Mouse (Mus musculus): ENCODE measurements around the gene Chkb.
A peak's percentile ranks its signal among the peaks of the same experiment; 100 is the strongest.

Chkb gene

DNA sequence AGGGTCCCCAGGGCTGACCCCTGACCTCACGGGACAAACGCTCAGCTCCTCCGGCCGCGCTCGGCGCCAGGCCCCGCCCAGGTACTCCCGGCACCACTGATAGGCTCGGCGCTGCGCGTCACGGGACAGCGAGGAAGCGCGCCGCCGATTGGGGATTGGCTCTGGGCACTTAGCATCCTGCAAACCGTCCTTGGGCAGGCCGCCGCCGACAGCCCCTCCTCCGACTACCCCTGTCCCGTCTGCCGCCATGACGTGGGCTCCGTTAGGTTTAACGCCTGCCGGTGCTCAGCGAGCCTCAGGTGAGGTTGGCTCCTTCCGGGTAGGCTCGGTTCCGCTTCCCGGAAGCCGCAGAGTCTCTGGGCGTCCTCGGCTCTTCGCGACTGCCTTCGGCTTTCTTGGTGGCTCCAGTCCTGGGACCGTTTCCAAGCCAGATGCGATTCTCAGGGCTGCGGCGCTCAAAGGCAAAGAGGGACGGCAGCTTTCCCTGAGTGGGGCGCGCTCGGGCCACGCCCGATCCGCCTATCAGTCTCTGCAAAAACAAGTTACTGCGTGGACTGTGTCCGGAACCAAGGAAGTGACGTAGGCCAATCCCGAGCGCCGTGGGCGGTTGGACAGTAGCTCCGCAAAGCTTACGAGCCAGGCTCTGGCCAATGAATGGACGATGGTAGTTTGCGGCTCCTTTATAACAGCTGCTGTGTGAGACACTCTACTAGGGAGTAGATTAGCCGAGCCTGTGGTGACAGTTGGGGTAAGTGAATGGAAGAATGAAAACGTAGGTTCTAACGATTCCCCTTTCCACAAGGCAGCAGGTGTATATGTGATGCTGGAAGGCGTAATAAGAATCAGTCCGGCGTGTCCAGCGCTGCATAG is at the start of gene Chkb, which contains the start of the genes C730034F03Rik and Gm44502:
Gene Chkb, minus strand, starts transcription at position 557 of the 870 bp plus-strand sequence.
Gene C730034F03Rik, plus strand, starts transcription at position 238 of the 870 bp plus-strand sequence.
Gene Gm44502, minus strand, starts transcription at position 345 of the 870 bp plus-strand sequence.
- peak; percentile 94 for DNase-seq (ENCODE audit: low spot score)

DNA sequence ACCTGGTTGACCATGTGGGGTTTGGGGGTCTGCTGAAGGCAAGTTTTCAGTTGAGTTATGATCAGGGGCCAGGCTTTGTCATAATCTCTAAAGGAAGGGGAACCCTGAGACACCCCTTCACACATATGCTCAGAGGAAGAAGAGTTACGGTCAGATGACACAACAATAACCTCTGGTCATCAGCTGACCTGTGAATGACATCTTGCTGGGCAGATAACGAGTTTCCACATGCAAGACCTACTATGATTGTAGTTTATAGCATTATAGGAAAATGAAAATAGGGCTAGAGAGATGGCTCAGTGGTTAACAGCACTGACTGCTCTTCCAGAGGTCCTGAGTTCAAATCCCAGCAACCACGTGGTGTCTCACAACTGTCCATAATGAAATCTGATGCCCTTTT is 48.9 kb upstream of the Chkb start:
- DNase-seq (ENCODE audit: low spot score) = no peak

DNA sequence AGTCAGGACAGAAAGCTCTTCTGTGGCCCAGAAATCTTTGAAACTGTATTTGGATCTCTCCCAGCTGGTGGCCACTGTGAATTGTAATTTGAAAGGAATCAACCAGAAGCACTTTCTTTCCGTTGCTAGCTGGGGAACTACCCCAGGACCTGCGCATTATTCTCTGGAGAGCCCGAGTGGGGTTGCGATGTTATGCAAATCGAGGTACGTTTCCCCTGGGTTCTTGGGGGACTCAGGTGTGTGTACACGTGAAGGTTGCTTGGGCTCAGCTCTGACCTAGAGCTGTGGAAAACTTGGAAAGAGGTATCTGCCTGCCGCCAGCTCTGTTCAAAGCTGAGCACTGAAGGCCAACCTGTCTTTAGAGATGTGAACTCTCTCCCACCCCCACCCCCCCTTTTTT is 48.1 kb upstream of the Chkb start:
- DNase-seq (ENCODE audit: low spot score) = no peak

DNA sequence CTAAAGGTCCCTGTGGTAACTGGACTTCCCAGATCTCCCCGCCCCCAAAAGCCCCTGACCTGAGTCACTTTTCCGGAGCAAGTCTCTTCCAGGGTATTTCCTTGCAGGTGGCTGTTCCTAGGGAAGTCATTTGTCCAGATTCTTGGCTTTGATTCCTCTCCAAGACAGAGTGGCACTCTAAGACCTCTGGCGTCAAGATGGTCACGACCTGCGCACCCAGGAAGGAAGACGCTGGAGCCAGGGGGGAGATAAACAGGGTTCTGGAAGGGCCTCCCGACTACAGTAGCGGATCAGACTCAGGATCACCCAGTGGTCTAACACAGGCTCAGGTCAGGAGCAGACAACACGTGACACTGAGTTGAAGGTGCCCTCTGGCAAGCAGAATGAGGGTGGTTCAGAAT is 47.4 kb upstream of the Chkb start, which contains the start of gene Arsa:
Gene Arsa, minus strand, starts transcription at position 335 of the 401 bp plus-strand sequence.
- peak; percentile 38 for DNase-seq (ENCODE audit: low spot score)

DNA sequence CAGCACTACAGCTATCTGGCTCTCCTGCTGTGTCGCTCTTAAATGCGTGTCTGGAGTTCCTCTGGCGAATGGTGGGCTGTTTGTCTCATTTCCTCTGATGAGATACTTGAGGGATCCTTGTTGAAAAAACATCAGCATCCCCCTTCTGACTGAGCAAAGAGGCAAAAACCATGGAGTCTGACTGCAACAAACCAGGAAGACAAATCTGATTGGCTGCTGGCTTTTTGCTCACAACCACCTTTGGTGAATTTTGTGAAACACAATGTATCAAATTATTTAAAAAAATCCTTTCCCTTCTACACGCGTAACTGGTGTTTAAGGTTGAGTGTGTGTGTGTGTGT is 46.7 kb upstream of the Chkb start:
- no peak for DNase-seq (ENCODE audit: low spot score)

DNA sequence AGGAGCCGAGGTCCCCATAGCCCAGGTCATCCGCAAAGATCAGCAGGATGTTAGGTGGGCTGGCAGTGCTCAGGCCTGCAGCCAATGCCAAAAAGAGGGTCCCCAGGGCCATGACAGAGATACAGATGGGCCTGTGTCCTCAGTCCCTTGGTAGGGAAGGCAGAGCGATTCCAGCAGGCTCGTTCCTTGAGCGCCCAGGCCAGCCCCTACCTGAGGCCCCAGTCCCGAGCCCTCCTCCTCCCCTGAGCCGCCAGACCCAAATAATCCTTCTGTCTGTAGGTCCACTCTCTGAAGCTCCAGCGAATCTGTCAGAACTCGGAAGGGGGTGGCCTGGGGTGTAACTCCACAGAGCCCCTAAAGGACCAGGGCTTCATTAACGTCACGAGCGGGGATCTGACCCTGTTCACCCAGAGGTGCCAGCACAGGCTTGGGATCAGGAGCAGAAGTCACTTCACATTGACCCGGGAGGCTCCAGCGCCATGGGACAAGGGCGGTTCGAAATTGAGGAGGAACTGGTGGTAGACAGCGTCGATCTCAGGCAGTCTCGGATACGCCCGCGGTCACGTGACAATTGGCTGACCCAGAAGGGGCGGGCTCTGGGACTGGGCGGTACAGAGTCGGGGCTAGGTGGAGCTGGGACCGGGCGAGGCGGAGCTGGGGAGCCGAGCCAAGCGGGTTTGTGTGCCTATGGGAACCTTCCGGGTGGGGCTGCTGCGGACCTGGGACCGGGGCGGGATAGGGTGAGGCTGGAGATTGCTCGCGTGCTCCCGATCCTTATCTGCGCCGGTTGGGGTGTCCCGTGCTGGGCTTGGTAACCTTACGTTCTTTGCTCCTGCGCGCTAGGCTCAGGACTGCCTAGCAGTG is 46.1 kb upstream of the Chkb start:
- peak; percentile 97 for DNase-seq (ENCODE audit: low spot score)

DNA sequence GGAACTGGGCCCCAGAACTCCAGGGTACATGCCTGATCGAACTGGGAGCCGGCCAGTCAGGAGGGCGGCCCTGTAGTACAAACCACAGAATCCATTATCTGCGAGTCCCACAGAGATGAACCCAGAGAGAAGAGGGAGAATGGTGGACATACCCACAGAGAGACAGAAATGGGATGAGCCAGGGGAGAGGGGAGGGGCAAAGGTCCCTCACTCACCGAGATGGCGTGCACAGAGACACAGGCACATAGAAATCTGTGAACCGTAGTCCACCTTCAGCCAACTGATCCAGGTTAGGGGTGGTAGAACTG is 45.5 kb upstream of the Chkb start:
- no peak for DNase-seq (ENCODE audit: low spot score)

DNA sequence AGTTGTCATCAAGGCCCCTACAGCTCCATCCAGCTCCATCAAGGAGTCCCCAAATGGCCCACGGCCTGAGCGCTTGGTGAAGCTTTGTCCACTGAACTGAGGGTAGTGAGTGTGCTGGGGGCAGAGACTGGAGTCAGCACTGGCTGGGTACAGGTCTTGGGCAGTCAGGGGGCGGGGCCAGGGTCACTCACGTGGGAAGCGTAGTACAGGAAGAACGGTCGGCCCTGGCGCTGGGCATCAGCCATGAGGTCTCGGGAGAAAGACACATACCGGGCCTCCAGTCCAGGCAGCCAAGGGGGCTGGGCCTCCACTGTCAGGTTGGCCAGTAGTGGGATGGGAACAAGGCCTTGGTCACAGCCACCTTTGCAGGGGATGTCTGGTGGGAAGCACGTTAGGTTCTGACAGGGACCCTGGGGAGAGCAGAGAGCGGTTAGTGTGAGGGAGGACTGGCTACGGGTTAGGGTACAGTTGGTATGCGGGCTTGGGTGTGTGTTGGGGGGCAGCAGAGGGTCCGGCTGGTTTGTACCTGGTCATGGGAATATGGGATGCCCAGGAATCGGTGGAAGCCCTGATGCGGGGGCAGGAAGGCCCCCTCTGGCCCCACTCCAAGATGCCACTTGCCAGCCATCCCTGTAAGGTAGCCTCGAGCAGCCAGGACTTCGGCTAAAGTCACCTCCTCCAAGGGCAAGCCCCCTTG is 45.0 kb upstream of the Chkb start:
- DNase-seq (ENCODE audit: low spot score) = no peak

DNA sequence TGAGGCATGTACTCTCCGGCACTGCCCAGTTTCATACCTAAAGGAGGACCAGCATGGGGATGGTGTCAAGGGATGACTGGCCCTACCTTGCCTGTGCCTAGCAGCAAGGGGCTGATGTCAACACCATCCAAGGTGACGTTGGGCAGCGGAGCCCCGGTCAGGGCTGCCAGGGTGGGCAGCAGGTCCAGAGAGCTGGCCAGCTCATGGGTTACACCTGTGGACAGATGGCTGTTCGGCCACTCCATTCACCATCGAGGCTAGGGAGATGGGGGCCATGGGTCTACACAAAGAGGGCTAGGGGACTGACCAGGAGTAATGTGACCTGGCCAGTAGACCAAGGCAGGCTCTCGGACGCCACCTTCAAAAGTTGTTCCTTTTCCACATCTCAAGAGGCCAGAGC is 44.2 kb upstream of the Chkb start:
- DNase-seq (ENCODE audit: low spot score) = no peak

DNA sequence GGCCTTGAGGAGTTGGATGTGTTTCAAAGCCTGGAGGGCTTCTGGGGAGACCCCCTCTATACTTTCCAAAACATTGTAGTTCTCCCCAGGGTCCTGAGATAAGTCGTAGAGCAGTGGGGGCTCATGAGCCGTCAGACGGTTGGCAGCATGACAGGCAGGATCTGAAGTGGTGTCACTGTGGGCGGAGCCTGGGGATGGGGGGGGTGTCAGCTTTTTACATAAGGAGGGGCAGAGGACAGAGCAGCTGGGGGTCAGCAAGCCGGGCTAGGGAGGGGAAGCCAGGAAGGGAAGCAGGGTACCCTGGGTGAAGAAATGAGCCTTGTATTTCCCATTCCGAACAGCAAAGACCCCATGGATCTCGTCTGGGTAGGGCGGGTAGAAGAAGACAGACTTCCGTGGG is 43.7 kb upstream of the Chkb start:
- no peak for DNase-seq (ENCODE audit: low spot score)

DNA sequence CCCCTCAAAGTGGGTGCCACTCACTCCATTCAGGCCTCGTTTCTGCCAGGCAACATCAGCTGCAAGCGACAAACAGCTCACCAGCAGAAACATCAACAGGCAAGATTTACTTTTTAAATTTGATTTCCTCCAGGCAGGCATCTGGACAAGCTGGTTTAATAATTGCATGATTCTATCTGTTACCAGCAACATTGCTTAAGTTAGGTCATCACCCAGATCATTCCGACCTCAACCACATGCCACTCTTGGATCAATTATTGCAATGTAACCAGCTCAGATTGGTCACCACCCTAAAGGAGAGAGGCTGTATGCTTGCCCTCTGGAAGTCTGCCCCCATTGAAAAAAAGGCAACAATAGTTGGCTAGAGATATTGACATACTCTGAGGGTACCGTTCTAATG is 41.8 kb upstream of the Chkb start:
- DNase-seq (ENCODE audit: low spot score) = no peak

DNA sequence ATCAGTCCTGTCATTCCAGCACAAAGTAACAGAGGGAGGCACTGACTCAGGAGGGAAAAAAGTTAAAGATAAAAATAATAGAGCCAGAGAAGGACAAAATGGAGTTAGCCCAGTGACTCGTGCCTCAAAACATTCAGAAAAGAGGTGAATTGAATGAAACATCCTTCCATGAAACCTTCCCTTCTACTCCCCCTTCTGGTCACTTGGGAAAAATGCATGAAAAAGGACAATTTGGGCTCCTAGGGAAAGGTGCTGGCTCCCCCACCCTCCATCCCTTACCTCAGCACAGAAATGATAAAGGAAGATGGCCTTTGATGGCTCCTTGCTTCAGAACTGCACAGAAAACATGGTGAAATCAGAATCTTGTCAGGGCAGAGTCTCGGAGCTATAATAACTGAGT is 38.9 kb upstream of the Chkb start:
- no peak for DNase-seq (ENCODE audit: low spot score)

DNA sequence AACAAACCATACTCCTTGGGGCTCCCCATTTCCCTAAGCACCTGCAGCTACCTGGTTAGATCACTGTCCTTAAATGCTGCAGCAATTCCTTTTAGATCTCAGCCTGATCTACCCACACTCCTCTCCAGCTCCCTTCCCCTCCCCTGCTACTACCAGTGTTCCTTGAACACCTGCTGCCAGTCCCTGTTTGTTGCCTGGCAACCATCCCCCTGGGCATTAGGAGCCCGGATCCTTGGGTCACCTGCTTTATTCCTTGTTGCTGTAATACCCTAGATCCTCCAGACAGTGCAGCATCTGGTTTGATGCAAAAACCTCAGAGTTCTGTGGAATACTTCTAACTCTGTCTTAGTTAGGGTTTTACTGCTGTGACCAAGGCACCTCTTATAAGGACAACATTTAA is 35.3 kb upstream of the Chkb start:
- DNase-seq (ENCODE audit: low spot score) = no peak

DNA sequence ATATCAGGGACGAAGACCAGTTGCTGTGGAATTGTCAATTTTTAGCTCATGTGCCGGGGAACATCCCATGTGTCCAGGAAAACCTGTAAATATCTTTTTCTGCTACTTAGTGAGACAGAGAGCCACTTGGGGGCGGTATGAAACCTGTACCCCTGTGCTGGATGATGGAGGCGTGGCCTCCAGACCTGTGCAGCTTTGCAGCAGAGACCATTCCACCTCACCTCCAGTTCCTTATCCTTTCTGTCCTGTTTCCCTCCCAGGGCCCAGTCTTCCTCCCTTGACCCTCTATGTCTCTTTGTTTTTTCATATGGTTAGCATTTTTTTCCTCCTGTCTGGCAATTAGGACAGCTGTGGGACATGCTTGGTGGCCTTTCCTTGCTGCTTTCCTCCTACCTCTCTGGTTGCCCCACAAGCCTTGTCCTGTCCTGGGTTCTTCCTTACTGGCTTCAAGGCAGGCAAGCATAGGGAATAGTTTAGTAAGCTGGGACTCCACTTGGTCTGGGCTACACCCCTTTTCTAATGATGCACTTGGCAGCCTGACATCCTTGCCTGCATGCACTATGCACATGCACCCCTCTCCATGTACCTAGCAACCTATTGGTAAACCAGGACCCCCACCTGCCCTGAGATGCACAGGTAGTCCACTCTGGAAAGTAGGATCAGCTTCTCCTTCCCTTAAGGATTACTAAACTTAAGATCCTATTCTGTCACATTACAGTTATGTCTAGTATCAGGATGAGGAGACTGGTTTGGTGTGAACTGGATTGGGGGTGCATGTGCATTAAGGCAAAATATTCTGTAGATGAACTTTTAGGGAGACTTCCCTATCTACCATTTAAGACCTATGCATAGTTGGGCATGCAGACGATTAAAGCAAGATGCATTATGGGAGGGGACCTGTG is 33.9 kb upstream of the Chkb start:
- no peak for DNase-seq (ENCODE audit: low spot score)

DNA sequence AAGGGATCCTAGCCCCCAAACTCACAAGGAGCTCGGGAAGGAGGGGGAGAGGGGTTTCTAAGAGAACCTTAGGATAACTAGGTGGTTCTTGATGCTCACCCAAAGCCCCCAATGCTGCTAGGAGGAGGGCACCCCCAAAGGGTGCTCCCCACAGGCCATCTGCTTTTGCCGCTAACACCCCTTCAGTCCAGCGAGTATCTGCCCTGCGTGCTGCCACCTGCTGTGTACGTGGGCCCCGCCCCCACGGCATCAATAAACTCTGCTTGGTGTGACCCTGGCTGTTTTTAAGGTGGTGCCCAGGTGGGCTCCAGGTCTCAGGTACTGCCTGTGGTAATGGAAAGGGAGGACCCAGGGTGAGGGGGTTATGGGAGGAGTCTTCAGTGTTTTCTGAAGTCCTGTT is 32.5 kb upstream of the Chkb start:
- no peak for DNase-seq (ENCODE audit: low spot score)

DNA sequence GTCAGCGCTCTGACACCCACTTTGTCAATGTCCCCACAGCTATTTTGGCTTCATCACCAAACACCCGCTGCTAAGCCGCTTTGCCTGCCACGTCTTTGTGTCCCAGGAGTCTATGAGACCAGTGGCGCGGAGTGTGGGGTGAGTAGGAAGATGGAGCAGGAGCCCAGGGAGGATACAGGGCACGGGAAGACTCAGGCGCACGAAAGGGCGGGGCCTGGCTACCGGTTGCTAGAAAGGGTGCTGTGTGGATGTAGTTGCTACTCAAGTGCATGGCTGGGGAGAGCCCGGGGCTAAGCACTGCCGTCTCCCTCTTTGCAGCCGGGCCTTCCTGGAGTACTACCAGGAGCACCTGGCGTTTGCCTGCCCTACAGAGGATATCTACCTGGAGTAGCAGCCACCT is 31.6 kb upstream of the Chkb start:
- DNase-seq (ENCODE audit: low spot score) = no peak

DNA sequence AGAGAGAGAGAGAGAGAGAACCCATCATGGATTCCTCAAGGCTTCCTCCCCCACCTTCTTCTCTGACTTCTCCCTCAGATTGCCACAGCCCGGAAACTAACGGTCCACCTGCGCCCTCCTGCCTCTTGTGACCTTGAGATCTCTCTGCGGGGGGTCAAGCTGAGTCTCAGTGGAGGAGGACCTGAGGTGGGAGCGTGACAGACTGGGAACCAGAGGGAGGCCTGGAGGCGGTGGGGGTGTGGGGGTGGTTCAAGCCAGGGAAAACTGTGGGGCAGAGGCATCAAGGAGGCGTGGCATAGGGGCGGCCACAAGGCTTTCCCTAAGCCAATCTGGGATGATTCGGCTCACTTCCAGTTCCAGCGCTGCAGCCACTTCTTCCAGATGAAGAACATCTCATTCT is 30.6 kb upstream of the Chkb start:
- DNase-seq (ENCODE audit: low spot score) = no peak

DNA sequence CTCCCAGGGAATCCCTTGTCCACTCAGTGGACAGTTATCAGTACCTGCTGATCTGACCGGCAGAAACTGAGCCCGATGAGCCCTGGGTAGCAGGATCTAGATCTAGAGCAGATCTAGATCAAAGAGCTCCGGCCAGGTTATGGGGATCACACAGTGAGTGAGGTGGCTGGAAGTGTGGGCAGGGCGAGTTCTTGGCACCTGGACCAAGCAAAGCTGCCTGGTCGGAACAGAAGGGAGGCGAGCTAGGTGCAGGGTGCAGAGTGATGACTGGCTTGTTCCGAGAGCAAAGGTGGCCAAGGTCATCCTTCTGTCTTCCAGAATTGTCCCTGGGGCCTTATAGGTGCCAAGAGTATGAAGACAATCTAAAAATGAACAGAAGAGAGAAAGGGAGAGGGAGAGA is 30.1 kb upstream of the Chkb start:
- no peak for DNase-seq (ENCODE audit: low spot score)

DNA sequence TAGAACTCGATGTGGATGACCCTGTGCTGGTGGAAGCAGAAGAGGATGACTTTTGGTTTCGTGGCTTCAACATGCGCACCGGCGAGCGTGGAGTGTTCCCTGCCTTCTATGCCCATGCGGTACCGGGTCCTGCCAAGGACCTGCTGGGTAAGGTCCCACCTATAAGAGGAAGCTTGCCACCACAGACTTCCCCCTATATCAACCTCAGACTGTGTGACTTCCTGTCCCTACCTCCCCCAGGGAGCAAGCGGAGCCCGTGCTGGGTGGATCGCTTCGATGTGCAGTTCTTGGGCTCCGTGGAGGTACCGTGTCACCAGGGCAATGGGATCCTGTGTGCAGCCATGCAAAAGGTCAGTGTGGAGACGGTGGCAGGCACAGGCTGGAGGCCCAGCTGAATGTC is 29.2 kb upstream of the Chkb start:
- DNase-seq (ENCODE audit: low spot score) = no peak

DNA sequence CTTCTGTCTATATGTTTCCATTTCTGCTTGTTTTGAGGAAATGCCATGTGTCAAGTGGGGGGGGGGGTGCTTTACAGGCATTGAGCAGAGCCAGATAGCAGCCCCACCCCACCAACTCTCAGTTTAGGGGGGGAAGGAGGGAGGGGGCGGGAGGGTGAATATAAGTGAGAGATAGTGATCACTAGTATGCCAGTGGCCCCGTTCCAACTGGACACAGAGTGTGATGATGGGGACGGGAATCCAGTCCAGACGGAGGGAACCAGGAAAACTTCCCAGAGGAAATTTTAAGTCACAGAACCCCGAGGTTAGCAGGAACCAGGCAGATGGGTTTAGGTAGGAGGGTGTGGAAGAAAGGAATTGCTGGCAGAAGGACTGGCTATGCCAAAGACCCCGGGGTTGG is 25.9 kb upstream of the Chkb start:
- no peak for DNase-seq (ENCODE audit: low spot score)

DNA sequence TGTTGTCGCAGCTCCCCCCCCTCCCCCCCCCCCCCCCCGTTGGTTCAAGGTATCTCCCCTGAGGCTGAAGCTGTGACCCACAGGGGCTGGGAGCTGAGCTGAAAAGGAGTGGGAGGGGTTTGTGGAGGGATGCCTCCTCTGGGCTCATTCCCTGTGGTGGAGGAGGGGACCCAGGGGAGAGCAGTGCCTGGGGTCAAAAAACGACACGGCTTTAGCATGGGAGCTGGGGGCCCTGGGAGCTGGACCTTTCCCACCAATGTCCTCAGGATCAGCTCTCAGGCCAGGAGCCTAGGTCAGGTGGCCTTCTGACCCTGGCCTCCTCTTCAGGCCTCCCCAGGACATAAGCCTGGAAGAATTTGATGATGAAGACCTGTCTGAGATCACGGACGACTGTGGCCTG is 25.1 kb upstream of the Chkb start:
- no peak for DNase-seq (ENCODE audit: low spot score)
